Mouse (Mus musculus): Measurements from ENCODE around the gene Birc6.
"Not testable (repeated sequence)": the region's sequence is repeated elsewhere in the genome, so short reads cannot be mapped to it uniquely, and the experiment has no call there.

The Birc6 gene

DNA sequence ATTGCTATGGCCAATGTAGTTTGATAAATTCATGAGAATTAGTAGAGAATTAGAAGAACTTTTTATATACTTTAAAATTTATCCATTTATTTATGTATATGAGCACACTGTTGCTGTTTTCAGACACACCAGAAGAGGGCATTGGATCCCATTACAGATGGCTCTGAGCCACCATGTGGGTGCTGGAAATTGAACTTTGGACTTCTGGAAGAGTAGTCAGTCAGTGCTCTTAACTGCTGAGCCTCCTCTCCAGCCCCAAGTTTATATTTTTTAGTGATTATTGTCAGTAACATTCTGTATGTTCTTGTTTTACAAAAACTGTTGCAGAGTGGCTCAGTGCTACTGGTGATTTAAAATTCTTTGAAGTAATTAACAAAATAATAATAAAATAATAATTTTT is 36.1 kb downstream of the Birc6 start:
- no peak for DNase-seq

DNA sequence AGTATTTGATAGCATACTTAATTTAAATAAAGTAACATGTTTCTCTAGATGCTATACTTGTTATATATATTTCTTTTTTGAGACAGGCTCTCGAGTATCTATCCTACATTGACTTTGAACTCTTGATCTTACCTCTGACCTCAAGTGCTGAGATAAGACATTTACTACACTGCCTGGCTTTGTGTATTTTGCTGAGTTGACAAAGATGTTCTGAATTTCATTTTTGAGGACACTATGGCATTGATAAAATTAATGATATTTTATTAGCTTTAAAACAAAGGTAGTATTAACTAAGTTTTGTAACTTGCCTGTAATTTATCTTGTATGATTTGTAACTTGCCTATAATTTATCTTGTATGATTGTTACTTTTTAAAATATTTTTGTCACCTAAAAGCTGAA is 41.1 kb downstream of the Birc6 start:
- no peak for DNase-seq

DNA sequence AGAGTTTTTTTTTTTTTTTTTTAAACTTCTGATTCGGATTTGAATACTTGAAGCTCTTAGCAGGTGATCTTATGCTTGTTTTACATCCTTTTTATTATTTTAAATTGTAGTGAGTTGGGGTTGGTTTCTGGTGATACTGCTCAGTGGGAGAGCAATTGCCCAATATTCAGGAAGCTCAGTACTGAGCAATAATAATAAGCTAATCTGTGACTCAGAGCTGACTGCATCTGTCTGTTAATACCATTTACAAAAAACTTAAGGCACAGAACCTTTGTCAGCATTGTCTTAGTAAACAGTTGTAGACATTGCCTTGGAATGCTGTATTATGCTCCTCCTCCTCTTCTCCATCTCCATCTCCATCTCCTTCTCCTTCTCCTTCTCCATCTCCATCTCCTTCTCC is 42.5 kb downstream of the Birc6 start:
- DNase-seq: no peak

DNA sequence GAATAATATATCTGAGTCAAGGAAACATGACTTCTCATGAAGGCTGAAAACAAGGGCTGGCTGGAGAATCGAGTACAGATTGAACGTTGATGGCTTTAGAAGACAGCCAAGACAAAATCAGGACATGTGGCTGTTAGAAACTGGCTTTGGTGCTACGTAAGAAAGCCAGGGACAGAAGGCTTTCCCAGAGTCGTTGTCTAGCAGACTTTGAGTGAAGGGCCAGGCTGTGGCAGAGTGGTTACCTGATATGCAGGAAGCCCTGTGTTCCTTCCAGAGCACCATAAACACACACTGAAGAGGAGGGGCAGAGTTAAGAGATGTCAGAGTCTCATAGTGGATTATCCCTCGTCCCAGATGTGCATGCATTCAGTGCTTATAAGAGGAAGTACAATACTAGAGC is 49.1 kb downstream of the Birc6 start:
- DNase-seq: no peak

DNA sequence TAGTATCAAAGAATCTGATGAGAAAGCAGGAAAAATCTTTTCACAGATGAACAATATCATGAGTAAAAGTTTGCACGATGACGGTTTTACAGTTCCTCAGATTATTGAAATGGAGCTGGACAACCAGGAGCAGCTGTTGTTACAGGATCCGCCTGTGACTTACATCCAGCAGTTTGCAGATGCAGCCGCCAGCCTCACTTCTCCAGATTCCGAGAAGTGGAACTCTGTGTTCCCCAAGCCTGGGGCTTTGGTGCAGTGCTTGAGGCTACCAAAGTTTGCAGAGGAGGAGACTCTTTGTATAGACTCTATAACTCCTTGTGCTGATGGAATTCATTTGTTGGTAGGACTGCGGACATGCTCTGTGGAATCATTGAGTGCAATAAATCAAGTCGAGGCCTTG is 51.5 kb downstream of the Birc6 start:
- no peak for DNase-seq

DNA sequence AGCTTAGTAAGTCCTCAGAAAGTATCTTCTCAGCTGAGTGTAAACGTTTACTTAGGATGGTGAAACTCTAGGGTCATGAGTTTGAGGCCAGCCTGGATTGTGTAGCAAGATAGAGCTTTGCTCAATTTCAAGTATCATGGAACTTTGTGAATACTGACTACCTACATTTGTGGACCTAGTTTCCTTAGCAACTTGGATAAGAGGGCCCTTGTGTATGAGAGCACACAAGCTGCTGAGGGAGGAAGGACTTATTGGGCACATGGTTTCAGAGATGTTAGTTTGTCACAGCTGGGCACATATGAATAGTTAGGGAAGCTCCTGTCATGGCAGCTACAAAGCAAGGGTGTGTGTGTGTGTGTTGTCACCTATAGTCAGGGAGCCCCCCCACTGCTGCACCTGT is 52.6 kb downstream of the Birc6 start:
- DNase-seq: no peak

DNA sequence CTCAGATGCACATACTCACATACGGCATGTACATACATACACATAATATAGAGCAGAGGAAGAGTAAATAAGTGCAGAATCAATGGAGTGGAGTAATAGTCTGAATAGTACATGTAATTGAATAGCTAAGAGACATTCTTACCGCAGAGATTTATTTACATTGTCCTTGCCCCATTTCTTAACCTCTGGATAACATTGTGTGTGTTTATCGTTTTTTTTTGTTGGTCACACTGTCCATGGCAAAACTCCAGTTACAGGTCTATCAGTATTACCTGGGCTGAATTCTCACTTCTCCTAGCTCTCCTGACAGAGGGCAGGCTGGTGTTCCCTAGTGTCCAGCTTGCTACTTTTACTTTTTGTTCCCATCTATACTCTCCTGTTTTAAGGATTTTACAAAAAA is 58.7 kb downstream of the Birc6 start:
- no peak for DNase-seq

DNA sequence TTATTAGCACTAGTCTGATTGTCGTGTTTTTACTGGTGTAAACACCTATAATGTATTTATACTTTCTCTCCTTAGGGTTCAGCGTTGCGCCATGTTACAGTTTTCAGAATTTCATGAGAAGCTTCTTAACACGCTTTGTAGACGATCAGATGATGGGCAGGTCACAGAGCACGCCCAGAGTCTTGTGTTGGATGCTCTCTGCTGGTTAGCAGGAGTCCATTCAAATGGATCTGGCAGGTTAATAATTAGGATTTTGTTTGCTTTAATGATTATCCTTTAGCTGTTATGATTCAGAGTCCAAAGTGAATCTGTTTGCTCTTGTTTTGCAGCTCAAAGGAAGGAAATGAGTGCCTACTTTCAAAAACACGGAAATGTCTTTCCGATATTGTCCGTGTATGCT is 70.8 kb downstream of the Birc6 start:
- DNase-seq: no peak

DNA sequence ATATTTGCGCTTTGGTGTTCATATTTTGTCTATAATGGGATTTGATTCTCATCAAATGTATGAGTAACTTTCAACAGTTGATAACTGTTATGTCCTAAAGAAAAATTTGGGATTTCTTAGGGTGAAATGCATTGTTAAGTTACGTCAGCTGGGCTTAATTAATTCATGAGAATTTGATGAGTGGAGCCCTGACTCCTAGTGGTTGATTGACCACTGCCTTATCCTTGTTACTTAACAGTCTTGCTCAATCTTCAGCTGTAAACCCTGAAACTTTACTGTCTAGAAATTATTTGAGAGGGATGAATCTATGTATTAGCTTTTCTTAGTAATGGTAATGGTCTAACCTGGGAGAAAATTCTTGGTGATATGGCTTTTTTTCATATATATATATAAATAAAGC is 71.3 kb downstream of the Birc6 start:
- DNase-seq: no peak

DNA sequence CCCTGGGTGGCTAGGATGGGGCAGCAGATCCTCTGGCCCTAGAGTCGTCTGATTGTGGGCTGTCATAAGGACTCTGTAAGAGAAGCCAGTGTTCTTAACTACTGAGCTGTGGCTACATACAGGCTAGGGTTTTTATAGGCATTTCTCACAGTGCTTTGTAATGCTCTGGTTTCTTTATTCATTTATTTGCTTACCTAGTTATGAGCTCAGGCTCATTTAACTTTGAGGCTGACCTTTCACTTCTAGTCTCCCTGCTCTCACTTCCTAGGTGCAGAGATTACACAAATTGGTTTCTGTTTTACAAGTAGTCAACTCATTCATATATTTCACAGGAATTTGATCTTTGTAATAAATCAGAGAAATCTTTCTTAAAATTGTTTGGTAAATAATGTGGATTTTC is 73.1 kb downstream of the Birc6 start:
- no peak for DNase-seq

DNA sequence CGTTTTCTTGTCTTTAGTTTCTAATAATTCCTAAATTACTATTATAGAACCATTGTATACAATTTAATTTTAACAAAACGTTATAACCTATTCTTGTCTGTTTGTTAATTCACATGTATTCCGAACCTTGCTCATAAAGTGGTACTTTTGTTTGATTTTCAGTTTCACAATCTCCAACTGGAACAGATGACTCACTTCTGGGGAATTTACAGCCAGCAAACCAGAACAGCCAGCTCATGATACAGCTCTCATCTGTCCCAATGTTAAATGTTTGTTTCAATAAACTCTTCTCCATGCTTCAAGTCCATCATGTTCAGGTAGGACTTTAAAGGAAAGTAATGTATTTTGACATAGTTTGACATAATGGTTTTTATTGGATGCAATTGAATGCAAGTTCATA is 102.7 kb downstream of the Birc6 start:
- DNase-seq: no peak

DNA sequence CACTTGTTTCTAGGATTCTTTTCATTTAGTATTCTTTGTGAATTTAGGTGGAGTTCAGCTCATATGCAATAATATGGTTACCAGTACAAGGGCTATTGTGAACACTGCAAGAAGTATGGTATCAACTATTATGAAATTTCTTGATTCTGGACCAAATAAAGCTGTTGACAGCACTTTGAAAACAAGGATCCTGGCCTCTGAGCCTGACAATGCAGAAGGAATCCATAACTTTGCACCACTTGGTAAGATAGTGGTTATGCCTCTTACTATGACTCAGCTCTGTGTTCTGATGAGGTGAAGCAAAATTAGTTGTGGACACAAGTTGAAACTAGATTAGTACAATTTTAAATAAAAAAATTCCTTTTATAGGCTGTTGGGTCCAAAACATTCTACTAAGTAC is 114.3 kb downstream of the Birc6 start:
- no peak for DNase-seq

DNA sequence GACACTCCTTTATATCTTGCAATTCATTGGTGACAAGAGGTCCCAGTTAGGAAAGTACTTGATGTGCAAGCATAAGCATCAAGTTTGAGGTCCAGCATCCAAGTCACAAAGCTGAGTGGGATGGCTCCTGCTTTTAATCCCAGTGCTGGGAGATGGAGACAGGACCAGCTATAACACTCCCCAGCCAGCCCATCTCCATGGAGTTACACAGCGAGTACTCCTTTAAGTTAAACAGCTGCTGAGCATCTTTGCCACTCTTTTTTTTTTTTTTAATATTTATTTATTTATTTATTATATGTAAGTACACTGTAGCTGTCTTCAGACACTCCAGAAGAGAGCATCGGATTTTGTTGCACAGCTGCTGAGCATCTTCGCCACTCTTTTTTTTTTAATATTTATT is 130.3 kb downstream of the Birc6 start:
- no peak for DNase-seq

DNA sequence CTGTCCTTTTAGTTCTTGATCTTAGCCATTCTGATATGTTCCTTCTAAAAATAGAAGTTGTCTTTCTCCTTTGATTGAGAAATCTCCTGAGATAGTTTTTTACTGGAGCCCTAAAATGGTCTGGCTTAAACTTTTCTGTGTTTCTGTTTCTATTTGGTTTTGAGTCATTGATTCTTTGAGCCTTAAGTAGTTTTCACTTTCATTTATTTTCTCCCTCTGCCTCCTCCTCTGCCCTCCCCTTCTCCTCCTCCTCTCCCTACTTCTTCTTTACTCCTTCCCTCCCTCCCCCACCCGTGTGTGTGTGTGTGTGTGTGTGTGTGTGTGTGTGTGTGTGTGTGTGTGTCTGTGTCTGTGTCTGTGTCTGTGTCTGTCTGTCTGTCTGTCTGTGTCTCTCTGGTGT is 139.9 kb downstream of the Birc6 start:
- no peak for DNase-seq

DNA sequence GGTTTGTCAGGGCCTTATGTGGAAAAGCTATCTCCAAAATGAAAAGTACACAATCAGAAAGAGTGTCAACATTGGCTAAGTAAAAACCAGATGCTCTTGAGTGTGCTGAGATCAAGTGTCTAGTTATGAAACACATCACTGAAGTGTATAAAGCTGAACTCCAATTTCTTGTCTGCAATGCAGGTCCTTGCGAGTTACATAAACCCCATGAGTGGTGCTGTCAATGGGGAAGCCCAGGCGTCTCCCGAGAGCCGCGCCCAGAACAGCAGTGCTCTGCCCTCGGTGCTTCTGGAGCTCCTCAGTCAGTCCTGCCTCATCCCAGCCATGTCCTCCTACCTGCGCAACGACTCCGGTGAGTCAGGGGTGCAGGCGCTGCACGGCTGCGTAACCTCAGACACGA is 141.9 kb downstream of the Birc6 start:
- no peak for DNase-seq

DNA sequence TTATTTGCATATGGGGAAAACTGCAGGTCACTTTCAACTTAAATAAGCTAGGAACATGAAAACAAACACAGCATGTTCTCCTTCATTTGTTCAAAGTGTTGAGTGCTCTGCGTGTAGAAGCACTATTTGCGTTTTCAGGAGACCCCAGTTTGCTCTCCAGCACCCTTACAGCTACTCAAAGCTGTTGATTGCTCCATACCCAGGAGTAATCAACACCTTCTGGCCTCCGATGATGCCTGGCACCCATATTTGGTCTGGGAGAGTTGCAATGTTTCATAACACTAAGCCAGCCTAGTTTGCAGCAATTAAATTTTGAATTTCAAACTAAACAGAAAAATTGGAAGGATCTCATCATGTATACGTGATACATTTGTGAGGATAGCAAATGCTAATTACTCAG is 144.4 kb downstream of the Birc6 start:
- DNase-seq: no peak

DNA sequence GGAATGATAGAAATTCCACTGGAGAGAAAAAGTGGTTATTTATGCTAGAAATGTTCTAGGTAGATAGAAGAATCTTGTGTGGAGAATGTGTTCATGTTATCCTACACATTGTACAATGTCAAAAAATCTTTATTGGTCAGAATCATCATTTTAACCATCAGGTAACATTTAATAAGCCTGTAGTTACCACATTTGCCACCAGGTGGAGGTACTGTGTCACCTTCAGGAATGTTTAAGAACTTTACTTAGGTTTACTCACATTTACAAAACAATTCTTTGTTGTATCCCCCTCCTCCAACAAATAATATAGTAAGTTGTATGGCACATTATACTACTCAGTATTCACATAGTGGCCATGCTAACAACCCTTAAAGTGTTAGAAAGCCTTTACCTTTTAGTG is 145.2 kb downstream of the Birc6 start:
- peak; percentile 57 to 73 for DNase-seq

DNA sequence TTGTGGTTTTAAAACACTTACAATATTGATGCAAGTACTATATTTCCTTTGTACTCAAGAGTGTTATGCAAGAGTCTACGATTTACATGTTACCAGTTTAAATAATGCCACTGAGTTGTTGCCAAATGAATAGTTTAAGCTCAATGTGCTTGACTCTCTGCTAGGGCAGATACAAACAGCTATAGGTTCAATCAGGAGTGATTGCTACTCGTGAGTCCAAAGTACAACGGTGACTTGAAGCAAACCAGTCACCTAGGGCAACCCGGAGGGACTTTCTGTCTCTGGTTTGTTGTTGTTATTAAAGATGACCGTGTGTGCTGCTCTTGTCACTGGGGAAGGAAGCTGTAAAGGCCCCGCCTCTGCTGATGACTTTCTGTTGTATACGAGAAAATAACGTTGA is 150.0 kb downstream of the Birc6 start:
- DNase-seq: no peak

DNA sequence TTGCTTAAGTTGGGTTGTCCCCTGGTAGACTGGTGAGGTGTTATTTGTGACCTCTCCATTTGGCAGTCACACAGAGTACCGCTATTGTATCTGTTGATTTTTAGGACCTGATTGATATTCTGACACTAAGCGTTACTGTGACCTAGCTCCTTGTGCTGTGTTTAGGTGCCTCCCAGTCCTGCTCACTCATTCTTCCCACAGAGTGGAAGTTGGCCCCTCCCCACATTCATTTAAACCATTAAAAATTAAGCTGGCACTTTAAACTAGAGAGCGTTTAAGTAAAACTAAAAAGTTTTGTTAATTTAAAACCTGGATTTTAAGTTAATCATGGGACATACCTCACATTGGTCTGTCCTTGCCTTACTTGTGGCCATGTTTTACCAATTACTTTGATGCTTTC is 156.8 kb downstream of the Birc6 start:
- no peak for DNase-seq

DNA sequence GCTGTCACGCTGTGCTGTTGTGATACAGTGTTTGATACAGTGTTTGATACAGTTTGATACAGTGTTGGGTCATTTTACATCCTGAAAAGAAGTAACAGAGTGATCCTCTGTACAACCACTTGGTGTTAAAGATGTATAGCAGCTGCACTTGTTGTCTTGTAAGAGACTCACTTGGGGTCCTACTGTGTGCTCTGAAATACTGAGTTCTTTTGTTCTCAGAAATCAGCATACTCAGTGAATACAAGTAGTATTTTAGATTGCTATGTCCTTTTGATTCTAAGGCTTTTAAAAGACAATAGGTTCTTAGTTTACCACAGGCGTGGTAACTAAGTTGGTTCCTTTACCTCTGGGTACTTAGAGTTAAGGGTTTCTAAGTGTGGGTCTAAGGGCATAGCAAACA is 160.5 kb downstream of the Birc6 start:
- DNase-seq: no peak

DNA sequence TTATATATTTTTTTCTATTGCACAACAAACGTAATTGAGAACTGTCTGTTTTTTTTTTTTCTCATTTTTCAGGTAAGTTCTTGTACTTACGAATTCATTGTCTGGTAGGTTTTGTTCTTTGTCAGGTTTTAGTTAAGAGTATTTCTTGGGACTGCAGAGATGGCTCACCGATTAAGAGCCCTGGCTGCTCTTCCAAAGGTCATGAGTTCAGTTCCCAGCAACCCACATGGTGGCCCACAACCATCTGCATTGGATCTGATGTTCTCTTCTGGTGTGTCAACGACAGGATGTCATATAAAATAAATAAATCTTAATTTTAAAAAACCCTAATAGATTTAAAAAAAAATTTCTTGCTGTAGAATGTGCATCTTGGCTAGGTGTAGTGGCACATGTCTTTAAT is 161.3 kb downstream of the Birc6 start:
- DNase-seq: no peak

DNA sequence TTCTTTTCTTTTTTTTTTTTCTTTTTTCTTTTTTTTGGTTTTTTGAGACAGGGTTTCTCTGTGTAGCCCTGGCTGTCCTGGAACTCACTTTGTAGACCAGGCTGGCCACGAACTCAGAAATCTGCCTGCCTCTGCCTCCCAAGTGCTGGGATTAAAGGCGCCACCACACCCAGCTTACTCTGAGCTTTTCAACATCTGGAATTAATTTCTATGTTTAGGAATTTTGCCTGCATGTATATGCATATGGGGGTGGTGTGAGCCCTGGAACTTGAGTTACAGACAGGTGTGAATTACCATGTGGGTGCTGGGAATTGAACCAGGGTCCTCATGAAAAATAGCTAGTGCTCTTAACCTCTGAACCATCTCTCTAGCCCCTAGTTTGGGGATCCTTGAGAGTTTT is 173.6 kb downstream of the Birc6 start:
- DNase-seq: not testable (repeated sequence)

DNA sequence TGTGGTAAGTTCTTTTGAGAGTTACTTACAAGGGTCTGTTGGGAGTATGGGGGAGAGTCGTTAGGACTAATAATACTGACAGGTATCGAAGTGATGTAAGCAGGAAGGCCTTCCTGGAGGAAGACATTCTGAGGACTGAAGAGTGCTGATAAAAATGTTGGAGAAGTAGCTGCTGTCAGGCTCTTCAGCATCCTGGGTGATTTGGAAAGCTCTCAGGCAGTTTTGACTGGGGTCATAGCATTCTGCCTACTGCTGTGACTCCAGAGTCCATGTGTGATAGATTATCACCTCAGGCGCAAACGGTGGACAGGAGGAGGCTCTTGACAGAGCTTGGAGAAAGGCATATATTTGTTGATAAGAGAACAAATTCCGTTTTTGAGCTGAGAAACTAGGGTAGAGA is 177.4 kb downstream of the Birc6 start:
- DNase-seq: no peak

DNA sequence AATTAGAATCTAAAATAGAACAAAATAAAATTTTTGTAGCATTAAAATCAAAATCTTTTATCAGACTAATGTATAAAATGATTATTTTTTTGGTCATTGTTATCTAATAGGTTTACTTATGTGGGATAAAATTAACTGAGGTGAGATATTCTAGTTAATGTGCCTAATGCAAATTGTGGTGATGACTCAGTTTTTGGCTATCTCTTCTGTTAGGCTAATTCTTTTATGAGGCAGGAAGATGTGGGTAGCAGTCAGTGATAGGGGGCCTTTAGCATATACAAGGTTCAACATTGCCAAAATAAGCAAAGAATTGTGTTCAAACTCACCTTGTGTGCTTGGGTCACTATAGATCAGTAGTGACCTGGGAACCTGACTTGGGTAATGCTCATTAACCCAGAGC is 178.5 kb downstream of the Birc6 start:
- no peak for DNase-seq

DNA sequence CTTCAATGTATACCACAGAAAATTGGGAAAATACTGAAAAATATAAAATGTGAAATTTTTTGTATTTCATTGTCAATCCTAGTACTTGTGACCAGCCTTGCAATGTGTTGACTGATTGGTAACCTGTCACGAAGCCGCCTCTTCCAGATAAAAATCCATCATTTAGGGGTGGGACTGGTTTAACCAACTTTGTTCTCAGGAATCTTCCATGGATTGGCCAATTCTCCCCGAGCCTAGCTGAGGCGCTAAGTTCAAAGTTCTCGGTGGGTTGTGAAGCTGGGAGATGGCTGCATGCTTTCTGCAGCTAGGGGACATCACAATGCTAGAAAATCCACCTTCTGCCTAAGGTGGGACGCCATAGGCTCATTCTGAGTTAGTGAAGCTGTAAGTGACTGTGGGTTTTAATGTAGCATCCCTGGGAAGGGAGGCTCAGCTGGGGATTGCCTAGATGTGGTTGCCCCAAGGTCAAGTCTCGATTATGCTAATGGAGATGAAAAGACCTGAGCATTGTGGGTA is 179.6 kb downstream of the Birc6 start:
- DNase-seq: no peak

DNA sequence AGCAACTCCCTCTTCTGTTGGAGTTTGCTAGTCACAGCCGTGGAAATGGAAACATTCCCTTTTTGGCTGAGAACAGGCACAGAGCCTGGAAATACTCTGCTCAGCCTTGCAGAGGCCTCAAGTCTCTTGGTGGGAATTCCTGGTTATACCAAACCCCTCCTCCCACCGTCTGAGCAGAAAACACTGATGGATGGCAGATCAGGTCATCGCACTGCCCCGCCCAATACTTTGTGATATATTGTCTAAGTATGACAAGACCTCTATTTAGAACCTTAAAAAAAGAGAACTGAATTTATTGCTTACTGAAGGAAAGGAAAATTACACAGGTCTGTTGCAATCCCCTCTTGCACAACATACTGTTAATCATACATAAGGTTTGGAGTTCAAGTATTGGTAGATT is 182.6 kb downstream of the Birc6 start:
- no peak for DNase-seq
